Mouse (Mus musculus) left cerebral cortex, adult 8-10 months (tissue): ENCODE results near the gene Asphd1. TPM values are rescaled to one million over a fixed set of nuclear protein-coding genes. Genes with fewer than 3 reads are reported as not detected.

ENCODE experiments used
- DNase-seq, 2 experiments: peaks; one replicate each; pipeline ENCODE4 v3.0.0; 2022; ENCODE audit warnings: low spot score in 2 of 2
- total RNA-seq, 4 experiments: library from RNA; stranded (reverse); gene quantifications; 2 replicates each; pipeline ENCODE4 v1.2.4; 2022

Gene Asphd1
- 10 to 100 TPM; 44.4 to 53.4 (median 50.5) TPM for total RNA-seq

DNA sequence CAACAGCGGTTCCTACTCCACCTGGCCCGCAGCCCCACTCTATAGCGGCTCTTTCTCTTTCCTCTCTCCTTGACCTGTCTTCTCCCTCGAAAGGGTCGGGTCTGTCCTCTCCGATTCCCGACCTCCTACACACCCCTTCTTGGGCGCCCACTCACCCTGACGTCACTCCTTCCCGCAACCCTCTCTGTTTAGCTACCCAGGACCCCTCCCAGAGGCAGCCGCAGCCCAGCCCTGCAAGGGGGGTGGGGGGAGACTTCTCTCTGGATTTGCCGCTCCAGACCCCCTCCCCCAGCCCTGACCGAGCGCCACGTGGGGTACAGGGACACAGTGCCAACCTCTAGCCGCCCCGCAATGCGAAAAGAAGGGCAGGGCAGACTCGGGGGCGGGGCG, at the start of gene Asphd1:
Gene Asphd1, minus strand, starts transcription at position 180 of the 390 bp plus-strand sequence.
- peak; percentile 63 to 72 for DNase-seq

DNA sequence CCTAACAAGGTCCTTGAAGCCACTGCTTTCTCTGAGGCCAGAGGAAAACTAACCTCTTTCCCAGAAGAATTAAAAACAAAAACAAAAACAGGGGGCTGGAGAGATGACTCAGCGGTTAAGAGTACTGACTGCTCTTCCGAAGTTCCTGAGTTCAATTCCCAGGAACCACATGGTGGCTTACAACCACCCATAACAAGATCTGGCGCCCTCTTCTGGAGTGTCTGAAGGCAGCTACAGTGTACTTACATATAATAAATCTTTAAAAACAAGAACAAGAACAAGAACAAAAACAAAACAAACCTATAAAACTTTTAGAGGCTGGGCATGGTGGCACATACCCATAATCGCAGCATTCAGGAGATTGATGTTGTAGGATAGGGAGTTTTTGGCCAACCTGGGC, 47.1 kb upstream of the Asphd1 start:
- no peak for DNase-seq

DNA sequence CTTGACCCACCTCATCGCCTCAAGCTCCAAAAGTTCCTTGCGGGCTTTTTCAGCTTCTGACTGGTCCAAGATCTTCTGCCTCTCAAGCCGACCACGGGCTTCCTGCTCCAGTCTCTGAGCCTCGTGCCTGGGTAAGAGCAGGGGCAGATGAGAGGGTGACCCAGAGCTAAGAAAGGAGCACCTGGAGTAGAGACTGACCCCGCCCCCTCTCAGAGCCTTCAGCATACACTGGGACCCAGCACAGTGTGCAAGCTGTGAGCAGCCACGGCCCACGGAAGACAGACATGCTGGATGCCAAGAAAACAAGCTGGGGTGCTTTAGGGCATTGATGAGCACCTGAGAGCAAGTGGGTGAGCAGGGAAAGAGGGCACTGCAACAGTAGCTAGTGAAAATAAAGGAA, 39.4 kb upstream of the Asphd1 start:
- no peak for DNase-seq

DNA sequence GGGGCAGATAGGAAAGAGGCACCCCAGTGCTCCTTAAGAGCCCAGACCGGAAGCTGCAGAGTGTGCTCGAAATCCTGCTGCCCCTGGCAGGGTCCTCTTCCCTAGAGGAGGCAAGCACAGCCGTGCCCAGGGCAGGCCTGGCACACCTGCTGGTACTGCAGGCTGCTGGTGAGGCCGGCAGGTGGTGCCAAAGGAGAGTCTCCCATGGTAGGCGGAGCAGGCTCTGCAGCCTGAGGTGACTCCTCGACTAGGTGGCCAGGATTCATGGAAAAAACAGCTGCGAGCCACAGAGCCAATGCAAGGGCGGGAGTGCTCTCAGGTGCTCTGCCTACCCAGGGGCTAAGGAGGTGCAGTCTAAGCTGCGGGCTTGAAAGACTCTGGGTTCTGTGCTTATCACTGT, 36.9 kb upstream of the Asphd1 start:
- peak in 1 of 2 experiments; percentile 48 for DNase-seq

DNA sequence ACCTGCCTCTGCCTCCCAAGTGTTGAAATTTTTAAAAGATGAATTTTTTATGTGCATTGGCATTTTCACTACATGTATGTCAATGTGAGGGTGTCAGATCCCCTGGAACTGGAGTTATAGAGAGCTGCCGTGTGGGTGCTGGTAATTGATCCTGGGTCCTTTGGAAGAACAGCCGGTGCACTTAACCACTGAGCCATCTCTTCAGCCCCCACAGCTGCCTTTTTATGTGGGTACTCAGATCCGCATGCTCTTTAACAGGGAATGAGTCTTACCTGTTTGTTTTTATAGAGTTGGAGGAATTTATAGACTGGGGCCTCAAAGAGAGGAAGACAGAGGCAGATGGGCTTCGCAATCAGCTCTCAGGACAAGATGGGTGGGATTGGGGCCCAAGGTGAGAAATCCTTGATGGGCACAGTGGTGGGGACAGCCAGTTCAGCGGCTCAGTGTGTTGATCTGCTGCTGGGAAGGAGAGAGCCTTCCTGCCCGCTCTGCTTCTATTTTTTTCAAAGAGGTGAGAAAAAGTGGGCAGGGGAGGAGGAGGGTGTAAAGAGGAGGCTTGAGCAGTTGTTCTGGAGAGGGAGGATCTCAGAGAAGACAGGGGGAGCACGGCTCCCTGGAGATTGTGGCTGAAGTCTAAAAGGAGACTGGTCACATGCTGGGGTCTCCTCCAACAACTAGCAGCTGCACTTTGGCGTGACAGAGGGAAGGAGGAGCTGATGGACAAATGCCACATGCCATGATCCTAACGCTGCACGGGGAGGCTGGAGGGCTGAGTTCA, 35.5 kb upstream of the Asphd1 start:
- DNase-seq, result peak in 1 of 2 experiments; percentile 62

DNA sequence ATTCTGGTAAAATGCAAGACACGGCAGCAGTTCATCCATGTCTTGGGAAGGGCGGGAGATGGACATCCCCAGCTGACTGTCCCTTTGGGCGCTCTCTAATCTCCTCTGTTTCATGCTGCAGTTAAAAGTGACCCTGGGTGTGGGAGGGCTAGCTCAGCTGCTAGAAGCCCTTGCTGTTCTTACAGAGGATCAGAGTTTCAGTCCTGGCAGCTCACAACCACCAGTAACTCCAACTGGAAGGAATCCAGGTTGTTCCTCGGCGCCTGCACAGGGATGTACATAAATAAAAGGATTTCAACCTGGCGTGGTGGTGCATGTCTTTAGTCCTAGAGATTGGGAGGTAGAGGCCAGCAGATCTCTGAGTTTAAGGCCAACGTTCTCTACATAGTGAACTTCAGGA, 33.7 kb upstream of the Asphd1 start:
- DNase-seq, result no peak

DNA sequence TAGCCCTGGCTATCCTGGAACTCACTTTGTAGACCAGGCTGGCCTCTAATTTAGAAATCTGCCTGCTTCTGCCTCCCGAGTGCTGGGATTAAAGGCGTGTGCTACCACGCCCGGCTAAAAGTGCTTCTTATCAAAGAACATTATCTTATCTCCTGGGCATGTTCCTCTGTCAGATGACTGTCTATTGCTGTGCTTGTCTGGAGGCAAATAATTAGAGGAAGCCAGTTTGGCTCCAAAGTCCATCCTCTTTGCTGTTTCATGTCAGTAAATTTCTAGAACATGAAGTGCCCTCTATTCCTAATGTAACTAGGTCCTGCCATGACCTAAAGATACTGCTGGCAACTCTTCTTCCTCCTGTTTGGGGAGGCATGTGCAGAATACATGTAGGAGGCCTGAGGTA, 32.7 kb upstream of the Asphd1 start:
- DNase-seq, result no peak

DNA sequence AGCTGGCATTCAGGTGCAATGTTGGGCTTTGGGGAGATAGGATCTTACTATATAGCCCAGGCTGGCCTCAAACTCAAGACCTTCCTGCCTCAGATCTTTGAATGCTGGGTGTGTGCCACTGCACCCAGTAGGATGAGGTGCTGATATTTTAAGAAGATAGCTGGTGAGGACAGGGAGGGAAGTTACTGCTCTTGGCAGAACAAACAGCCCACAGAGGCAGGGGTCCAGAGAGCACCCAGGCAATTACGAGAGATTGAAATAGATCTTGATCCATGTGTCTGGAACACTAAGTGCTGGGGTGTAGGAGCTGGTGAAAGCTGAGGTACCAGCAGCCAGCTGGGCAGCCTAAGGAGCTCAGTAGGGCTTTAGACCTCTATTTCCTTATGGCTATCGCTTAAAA, 32.2 kb upstream of the Asphd1 start:
- DNase-seq, result no peak

DNA sequence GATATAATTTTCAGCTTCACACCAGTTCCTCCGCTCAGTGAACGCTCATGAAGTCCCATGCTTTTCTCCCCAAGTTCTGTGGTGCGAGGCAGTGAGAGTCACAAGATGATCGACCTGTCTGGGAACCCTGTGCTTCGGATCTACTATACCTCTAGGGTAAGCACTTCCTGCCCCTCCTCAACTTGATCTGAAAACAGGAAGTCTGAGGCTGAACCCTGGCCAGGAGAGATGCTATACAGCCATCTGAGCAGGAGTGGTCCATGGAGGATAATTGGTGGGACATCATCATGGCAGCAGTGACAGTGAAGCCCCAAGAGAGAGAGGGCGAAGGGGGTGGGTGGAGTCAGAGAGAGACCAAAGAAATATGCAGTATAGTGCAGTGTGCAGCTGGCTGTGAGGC, 29.5 kb upstream of the Asphd1 start:
- no peak for DNase-seq

DNA sequence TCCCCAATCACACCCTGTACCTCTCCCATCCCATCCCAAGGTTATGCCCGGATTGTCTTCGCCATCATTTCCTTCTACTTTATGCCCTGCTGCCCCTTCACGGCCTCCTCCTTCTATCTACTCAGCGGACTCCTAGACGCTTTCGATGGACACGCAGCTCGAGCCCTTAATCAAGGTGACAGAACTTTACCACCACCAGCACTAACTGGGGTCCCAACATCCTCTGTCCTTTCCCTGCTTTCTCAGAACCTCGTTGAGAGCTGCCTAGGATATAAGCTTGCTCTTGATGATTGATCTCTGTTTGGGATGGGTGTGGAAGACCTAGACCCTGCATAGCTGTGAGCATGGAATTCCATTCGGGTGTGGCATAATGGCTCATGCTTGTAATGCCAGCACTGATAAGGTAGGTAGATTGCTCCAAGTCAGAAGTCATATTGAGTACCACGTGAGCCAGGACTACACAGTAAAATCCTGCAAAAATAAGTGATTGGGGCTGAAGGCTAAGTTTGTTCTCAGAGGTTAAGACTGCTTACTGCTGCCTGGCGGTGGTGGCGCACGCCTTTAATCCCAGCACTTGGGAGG, 27.6 kb upstream of the Asphd1 start:
- no peak for DNase-seq

DNA sequence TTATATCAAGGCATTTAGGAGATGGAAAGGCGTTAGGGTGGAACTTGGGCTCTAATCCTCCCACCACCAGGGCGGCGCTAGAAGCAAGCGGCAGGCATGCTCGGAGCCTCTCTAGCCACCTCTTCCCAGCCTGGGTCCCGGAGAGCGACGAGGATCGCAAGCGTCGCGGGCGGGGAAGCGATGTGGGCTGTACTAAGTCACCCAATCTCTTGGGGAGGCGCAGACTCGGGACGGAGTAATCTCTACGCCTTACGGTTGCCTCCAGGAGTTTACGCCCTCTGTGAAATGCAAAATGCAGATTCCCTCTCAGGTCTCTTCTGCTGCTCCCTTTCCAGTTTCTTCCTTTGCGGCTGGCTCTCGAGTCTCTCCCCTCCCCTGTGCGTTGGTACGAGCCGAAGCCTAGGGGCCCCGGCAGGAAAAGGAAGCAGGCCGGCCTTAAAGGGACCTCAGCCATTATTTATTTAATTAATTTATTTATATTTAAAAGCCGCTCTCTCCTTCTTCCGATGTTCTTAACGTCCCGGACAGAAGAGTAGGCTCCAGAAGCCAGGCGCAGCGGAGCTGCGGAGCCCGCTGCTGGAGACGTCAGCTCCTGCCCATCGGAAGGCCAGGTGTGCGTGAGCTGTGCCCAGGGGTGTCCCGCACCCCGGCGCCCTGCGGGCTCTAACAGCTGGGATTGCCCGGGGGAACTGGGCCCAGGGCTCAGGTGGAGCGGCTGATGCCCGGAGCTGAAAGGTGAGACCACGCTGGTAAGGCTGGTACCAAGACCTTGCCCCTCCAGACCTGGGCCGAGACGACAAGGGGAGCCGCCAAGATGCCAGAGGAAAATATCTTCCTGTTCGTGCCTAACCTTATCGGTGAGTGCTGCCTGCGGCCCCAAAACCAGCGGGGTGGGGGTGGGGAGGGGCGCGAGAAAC, 26.8 kb upstream of the Asphd1 start, which contains the start of gene Cdiptos:
Gene Cdiptos, minus strand, starts transcription at position 149 of the 917 bp plus-strand sequence.
- peak; percentile 89 to 91 for DNase-seq

DNA sequence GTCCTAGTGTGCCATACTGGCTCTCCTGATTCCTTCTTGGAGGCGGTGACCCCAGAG, 26.3 kb upstream of the Asphd1 start, which contains the start of gene Cdipt:
Gene Cdipt, plus strand, starts transcription at position 22 of the 57 bp plus-strand sequence.
- DNase-seq, result no peak

DNA sequence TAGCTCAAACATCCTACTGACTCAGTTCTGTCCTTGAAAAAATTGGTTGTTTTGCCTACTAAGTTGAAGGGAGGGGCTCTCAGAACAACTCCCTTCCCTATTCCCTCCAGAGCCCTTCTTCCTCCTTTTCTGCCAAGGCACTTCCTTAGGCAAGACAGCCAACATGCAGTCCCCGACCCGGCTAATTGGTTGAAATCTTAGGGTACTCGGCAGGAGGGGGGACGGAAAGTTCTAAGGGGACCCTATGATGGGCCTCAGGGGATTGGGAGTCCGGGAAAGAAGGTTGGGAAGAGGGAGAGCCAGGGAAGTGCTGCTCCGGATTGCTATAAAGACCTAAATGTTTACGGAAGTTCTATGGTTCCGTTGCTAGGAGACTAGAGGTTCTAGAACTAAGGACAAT, 26.1 kb upstream of the Asphd1 start:
- no peak for DNase-seq

DNA sequence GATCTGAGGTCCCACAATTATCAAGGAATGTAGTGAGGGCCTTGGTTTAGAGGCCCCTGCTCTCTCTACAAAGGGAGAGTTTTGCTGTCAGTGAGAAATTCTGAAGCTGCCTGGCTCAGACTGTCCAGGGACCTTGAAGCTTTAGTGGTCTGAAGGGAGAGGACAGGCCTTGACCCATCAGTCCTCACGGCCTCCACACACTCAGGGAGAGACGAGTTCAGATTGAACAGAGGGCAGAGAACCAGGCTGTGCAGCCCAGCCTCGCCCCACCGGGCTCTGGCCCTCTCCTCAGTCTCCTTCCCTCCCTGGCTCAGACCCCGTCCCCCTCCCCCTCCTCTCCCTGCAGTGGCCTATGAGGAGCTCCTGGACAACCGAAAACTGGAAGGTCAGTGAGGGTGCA, 18.0 kb upstream of the Asphd1 start:
- DNase-seq, result no peak

DNA sequence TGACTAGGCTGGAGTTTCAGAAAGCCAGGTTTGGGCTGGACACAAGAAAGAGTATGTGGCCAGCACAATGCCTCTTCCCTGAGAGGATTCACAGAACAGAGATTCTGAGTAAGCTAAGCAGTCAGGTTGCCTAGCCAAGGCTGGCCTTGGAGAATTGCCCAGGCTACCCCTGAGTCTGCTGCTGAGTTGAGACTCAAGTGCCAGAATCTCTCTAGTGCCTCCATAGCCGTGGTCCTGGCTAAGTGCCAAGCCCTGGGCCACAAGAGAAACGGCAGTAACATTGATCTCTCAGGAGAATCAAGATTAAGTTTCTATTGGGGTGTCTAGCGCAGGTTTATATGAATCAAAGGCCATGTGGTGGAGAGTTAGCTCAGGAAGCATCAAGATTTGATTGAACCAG, 16.2 kb upstream of the Asphd1 start:
- DNase-seq, result no peak

DNA sequence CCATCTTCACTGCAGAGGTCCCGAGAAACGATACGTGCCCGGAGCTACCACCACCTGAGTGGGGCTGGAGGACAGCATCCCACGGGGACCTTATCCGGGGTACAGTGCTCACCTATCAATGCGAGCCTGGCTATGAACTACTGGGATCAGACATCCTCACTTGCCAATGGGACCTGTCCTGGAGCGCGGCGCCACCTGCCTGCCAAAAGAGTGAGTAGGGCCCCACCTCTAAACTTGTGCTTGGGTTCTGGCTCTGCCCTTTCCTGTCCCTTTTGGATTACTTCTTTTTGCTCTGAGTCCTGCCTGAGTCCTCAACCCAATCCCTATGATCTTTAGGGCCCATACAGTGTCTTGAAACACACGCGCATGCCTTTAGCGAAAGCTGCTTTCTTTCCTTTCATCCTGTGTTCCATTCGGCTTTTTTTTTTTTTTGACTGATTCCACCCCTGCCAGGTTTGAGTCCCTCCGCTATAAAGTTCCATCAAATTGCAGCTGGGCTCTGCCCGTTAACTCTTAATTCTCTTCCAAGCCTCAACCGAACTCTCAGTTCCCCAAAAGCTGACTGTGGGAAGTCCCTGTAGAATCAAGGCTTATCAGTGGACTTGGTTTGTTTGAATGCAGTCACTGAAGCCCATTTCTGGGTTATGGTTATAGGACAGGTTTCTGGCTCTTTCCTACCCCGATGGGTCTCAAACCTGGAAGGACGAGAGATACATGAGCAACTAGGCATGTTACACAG, 14.3 kb upstream of the Asphd1 start:
- no peak for DNase-seq

DNA sequence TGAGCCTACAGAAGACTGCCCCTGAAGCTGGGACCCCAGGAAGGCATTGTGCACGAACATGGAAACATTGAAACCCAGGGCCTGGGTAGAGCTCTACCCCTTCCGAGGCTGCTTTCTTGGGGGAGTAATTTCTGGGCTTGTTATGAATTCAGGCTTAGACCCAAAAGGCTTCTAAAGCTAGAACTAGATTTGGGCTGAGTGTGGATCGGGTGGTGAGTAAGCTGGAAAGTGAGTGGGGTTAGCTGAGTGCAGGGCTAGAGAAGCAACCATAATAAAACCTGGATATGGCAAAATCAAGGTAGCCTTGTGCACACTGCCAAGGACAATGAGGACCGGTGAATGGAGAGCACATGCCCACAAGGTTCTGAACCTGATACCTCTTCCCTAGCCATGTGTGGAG, 12.6 kb upstream of the Asphd1 start:
- no peak for DNase-seq

DNA sequence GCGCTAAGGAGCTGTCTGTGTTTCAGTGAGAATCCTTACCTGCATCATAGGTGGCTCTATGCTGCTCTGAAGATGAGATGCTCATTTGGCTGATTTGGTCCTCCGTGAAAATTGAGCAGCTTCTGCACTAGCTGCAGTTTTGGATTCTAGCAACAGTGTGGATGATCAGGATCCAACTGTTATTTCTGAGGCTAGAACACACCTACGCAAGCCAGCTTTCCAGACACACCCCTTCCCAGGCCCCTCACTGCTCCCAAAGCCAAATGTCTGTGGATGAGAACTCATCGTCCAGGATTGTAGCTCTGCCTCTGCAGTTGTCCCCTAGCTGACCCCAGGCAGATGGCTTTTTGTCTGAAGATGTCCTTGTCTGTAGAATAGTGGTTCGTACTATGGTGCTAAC, 11.7 kb upstream of the Asphd1 start:
- no peak for DNase-seq

DNA sequence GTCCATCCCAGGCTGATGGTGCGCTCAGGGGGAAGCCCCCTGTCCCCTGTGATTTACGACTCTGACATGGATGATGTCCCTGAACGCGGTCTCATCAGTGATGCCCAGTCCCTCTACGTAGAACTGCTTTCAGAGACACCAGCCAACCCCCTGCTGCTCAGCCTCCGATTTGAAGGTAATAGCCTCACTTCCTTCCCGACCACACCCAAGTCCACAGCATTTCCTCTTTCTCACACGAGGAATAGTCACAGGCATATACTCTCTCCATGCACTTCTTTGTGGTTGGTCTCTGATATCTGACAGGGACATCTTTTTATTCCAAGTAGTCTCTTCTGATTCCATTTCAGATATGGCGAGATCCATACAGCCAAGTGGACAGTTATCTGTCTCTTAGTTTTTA, 10.4 kb upstream of the Asphd1 start:
- DNase-seq, result no peak

DNA sequence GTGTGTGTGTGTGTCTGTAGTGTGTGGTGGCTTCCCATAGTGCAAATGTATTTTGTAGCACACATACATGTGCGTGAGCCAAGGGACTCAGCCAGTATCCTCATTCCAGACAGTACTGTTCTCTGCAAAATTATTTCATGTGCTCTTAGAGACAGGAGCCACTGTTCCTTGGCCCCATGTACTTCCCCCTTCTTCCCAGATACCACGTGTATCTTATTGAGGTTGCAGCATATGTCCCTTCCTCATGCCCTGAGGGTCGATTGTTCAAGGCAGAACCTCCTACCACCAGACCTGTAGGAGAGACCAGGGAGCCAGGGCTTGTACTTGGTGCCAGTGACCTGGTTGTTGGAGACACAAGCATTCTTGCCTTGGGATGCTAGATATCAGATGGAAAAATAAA, 5.7 kb upstream of the Asphd1 start:
- no peak for DNase-seq

DNA sequence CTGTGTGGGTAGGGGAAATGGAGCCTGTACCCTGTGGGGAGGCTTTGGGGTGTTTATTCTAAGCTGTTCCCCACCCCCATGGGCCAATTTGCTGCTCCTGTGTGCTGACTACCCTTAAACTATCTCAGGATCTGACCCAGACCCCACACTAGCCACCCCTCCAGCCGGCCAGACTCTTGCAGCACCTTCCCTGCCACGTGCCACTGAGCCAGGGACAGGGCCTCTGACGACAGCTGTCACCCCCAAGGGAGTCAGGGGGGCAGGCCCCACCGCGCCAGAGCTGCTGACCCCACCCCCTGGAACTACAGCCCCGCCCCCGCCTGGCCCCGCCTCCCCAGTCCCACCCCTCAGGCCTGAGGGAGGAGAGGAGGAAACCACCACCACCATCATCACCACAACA, 3.3 kb upstream of the Asphd1 start:
- DNase-seq, result no peak

DNA sequence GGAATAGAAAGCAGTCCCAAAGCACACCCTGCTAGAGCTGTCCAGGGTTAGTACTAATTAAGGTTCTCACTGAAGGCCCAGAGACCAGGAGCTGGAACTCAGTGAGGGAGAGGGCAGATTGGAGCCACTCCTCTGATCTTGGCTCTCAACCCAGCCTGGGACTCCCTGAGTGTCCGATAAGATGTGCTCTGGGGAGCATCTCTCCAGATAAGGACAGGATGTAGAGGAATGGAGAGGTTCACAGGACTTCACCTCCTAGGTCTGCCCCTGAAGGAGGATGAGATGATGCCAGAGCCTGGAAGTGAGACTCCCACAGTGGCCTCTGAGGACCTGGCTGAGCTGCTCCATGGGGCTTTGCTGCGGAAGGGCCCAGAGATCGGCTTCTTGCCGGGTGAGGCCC, 2.4 kb upstream of the Asphd1 start:
- no peak for DNase-seq
